Mouse (Mus musculus): ENCODE measurements at regions not wholly inside any gene's neighbourhood (a gene's known extent, or its start where the extent isn't known, plus 50 kb on each side); places are given as distances from the start of the nearest gene placed in this dataset.

DNA sequence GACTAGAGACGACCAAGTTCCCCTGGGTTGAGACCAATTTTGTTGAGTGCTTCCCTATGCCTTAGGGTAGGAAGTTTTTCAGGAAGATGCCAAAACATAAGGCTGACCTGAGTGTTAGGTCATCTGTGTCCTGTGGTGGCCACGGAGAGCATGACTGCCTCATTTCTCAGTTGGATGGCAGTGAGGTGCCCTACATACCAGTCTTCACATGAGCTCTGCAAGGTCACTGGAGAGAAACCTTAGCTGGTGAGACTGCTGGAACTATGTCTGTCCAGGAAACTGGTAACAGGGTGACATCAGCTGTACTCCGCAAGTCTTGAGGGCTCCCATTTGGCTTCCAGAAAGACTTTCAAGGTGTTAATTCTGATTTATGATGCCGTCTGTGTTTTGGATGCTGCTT lies 167.9 kb upstream of the Tent5a start:
- TF ChIP-seq POLR2A (IDR thresholded peaks at IDR 0.05; ENCODE audit: low read depth, low read length) (no peak), CTCF (IDR thresholded peaks at IDR 0.05; ENCODE audit: extremely low read depth, insufficient read length, insufficient replicate concordance, low read depth, low read length) (no peak)
- H3K27me3 ChIP-seq (ENCODE audit: control insufficient read depth, insufficient read depth, low read length), result no peaks in the 10 kb centered on the region
- no peak overlapping the region for H3K27ac ChIP-seq (ENCODE audit: insufficient read depth, low read depth, low read length)
- H3K4me1 ChIP-seq (ENCODE audit: control insufficient read depth, insufficient read depth, insufficient read length, low read length), result peaks cover 20% of the 10 kb centered on the region; the same call in 1 of the 2 replicates
- H3K4me3 ChIP-seq (ENCODE audit: low read depth, low read length), result no peak overlapping the region
- 87% methylated on average over 4 of the region's 4 CpGs for WGBS
- no peaks in the 10 kb centered on the region for H3K36me3 ChIP-seq (ENCODE audit: control insufficient read depth, insufficient read depth, low read length)

DNA sequence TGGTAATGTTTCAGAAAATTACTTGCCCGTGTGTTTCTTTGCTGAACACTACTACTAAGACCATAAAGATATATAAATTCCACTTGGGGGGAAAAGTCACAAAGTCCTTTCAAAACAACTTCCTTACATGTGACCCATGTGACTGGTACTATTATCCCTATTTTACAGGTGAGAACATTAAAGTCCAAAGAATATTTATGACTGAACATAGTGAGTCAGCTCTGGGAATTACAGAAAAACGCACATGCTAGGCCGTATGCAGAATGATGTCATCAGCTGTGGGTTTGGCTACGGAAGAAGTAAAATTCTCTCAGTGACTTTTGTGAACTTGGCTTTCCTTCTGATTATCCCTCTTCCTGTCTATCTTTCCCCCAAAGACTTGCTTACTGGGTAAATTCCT lies 166.6 kb upstream of the Tent5a start:
- H3K36me3 ChIP-seq (ENCODE audit: control insufficient read depth, insufficient read depth, low read length), result no peaks in the 10 kb centered on the region
- no peak overlapping the region for H3K4me3 ChIP-seq (ENCODE audit: low read depth, low read length)
- 31% methylated on average over 4 of the region's 4 CpGs for WGBS
- TF ChIP-seq CTCF (IDR thresholded peaks at IDR 0.05; ENCODE audit: extremely low read depth, insufficient read length, insufficient replicate concordance, low read depth, low read length), result no peak
- TF ChIP-seq POLR2A (IDR thresholded peaks at IDR 0.05; ENCODE audit: low read depth, low read length), result no peak
- H3K27ac ChIP-seq (ENCODE audit: insufficient read depth, low read depth, low read length), result peak overlapping the region; percentile 84
- H3K4me1 ChIP-seq (ENCODE audit: control insufficient read depth, insufficient read depth, insufficient read length, low read length), result peaks cover 20% of the 10 kb centered on the region; the same call in 1 of the 2 replicates
- no peaks in the 10 kb centered on the region for H3K27me3 ChIP-seq (ENCODE audit: control insufficient read depth, insufficient read depth, low read length)

- TF ChIP-seq CTCF (IDR thresholded peaks at IDR 0.05; ENCODE audit: extremely low read depth, insufficient read length, insufficient replicate concordance, low read depth, low read length) (no peak), POLR2A (IDR thresholded peaks at IDR 0.05; ENCODE audit: low read depth, low read length) (no peak)
- Histone ChIP-seq H3K4me3 (ENCODE audit: low read depth, low read length) (no peak overlapping the region), H3K27me3 (ENCODE audit: control insufficient read depth, insufficient read depth, low read length) (no peaks in the 10 kb centered on the region), H3K27ac (ENCODE audit: insufficient read depth, low read depth, low read length) (peak overlapping the region; percentile 47; the same call in 1 of the 2 replicates), H3K4me1 (ENCODE audit: control insufficient read depth, insufficient read depth, insufficient read length, low read length) (peaks cover 10% of the 10 kb centered on the region; the same call in 1 of the 2 replicates), H3K36me3 (ENCODE audit: control insufficient read depth, insufficient read depth, low read length) (no peaks in the 10 kb centered on the region)
- WGBS, result 32% methylated on average over 3 of the region's 3 CpGs
These were observed 163.2 kb upstream of the Tent5a start for GRCm38 (mm10) chr9:85490367-85490766.

GRCm38 (mm10) chr9:85487915-85488314 lies 160.8 kb upstream of the Tent5a start:
- H3K27me3 ChIP-seq (ENCODE audit: control insufficient read depth, insufficient read depth, low read length), result no peaks in the 10 kb centered on the region
- no peak overlapping the region for H3K27ac ChIP-seq (ENCODE audit: insufficient read depth, low read depth, low read length)
- H3K4me1 ChIP-seq (ENCODE audit: control insufficient read depth, insufficient read depth, insufficient read length, low read length), result no peaks in the 10 kb centered on the region
- no peaks in the 10 kb centered on the region for H3K36me3 ChIP-seq (ENCODE audit: control insufficient read depth, insufficient read depth, low read length)
- 68% methylated on average over 2 of the region's 2 CpGs for WGBS
- no peak overlapping the region for H3K4me3 ChIP-seq (ENCODE audit: low read depth, low read length)
- no peak for TF ChIP-seq CTCF (IDR thresholded peaks at IDR 0.05; ENCODE audit: extremely low read depth, insufficient read length, insufficient replicate concordance, low read depth, low read length)
- TF ChIP-seq POLR2A (IDR thresholded peaks at IDR 0.05; ENCODE audit: low read depth, low read length), result no peak

- Histone ChIP-seq H3K27ac (ENCODE audit: insufficient read depth, low read depth, low read length) (no peak overlapping the region), H3K27me3 (ENCODE audit: control insufficient read depth, insufficient read depth, low read length) (no peaks in the 10 kb centered on the region), H3K4me1 (ENCODE audit: control insufficient read depth, insufficient read depth, insufficient read length, low read length) (no peaks in the 10 kb centered on the region), H3K36me3 (ENCODE audit: control insufficient read depth, insufficient read depth, low read length) (no peaks in the 10 kb centered on the region), H3K4me3 (ENCODE audit: low read depth, low read length) (no peak overlapping the region)
- TF ChIP-seq POLR2A (IDR thresholded peaks at IDR 0.05; ENCODE audit: low read depth, low read length), result no peak
- no peak for TF ChIP-seq CTCF (IDR thresholded peaks at IDR 0.05; ENCODE audit: extremely low read depth, insufficient read length, insufficient replicate concordance, low read depth, low read length)
- WGBS, result 71% methylated on average over 3 of the region's 3 CpGs
These were observed 160.0 kb upstream of the Tent5a start for GRCm38 (mm10) chr9:85487052-85487668.

- 98% methylated on average over 1 of the region's 1 CpGs for WGBS
- no peaks in the 10 kb centered on the region for H3K4me1 ChIP-seq (ENCODE audit: control insufficient read depth, insufficient read depth, insufficient read length, low read length)
- H3K36me3 ChIP-seq (ENCODE audit: control insufficient read depth, insufficient read depth, low read length), result no peaks in the 10 kb centered on the region
- no peak overlapping the region for H3K27ac ChIP-seq (ENCODE audit: insufficient read depth, low read depth, low read length)
- H3K27me3 ChIP-seq (ENCODE audit: control insufficient read depth, insufficient read depth, low read length), result no peaks in the 10 kb centered on the region
- H3K4me3 ChIP-seq (ENCODE audit: low read depth, low read length), result no peak overlapping the region
- TF ChIP-seq CTCF (IDR thresholded peaks at IDR 0.05; ENCODE audit: extremely low read depth, insufficient read length, insufficient replicate concordance, low read depth, low read length) (no peak), POLR2A (IDR thresholded peaks at IDR 0.05; ENCODE audit: low read depth, low read length) (no peak)
These were observed 158.6 kb upstream of the Tent5a start for GRCm38 (mm10) chr9:85485749-85486148.

GRCm38 (mm10) chr9:85483248-85483647 lies 156.1 kb upstream of the Tent5a start:
- H3K4me3 ChIP-seq (ENCODE audit: low read depth, low read length), result no peak overlapping the region
- 92% methylated on average over 4 of the region's 4 CpGs for WGBS
- no peaks in the 10 kb centered on the region for H3K4me1 ChIP-seq (ENCODE audit: control insufficient read depth, insufficient read depth, insufficient read length, low read length)
- H3K27ac ChIP-seq (ENCODE audit: insufficient read depth, low read depth, low read length), result no peak overlapping the region
- H3K27me3 ChIP-seq (ENCODE audit: control insufficient read depth, insufficient read depth, low read length), result no peaks in the 10 kb centered on the region
- no peaks in the 10 kb centered on the region for H3K36me3 ChIP-seq (ENCODE audit: control insufficient read depth, insufficient read depth, low read length)
- no peak for TF ChIP-seq CTCF (IDR thresholded peaks at IDR 0.05; ENCODE audit: extremely low read depth, insufficient read length, insufficient replicate concordance, low read depth, low read length)
- no peak for TF ChIP-seq POLR2A (IDR thresholded peaks at IDR 0.05; ENCODE audit: low read depth, low read length)
